Mouse (Mus musculus): ENCODE measurements at regions not wholly inside any gene's neighbourhood (a gene's known extent, or its start where the extent isn't known, plus 50 kb on each side); places are given as distances from the start of the nearest gene placed in this dataset.
"Not testable (repeated sequence)": the region's sequence is repeated elsewhere in the genome, so short reads cannot be mapped to it uniquely, and the experiment has no call there.

DNA sequence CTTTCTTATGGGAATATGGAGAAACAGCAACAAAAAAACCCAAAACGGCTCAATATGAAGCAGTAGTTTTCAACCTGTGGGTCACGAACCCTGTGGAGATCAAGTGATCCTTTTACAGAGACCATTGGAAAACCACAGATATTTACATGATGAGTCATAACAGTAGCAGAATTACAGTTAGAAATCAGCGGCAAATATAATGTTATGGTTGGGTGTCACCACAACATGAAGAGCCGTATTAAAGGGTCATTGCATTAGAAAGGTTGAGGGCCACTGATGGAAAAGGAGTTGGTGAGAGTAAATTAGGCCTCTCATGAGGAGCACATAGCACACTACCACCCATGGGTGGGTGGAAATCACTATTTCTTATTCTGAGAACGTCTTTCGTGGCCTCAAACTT, 225.6 kb downstream of the Dact1 start:
- DNase-seq, result no peak

DNA sequence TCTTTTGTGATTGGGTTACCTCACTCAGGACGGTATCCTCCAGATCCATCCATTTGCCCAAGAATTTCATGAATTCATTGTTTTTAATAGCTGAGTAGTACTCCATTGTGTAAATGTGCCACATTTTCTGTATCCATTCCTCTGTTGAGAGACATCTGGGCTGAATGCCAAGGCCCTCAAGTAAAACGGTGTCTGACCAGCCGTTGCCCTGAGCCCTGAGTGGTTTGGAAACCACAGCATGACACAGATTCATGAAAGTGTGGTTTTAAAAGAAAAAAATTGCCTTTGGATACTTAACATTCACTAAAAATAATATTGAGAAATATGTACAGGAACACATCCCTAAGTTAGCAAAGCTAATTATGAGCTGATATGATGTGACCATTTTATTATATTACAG, 226.1 kb downstream of the Dact1 start:
- not testable (repeated sequence) for DNase-seq

DNA sequence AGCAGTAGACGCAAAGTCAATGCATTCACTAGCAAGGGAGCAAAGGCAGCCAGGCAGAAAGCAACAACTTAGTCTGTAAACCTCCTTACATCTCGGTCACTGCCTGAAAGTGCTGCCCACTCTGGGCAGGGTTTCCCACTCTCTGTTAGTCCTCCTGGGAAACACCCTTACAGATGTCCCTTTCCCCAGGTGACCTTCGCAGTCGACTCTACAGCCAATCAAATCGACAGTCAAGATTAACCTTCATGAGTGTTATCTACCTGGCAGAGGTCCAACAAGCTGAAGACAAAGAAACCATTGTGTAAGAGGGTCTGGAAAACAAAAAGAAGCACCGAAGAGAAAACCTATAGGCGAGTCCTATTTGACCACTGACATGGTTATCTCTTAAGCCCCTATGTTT, 229.0 kb downstream of the Dact1 start:
- DNase-seq, result no peak

DNA sequence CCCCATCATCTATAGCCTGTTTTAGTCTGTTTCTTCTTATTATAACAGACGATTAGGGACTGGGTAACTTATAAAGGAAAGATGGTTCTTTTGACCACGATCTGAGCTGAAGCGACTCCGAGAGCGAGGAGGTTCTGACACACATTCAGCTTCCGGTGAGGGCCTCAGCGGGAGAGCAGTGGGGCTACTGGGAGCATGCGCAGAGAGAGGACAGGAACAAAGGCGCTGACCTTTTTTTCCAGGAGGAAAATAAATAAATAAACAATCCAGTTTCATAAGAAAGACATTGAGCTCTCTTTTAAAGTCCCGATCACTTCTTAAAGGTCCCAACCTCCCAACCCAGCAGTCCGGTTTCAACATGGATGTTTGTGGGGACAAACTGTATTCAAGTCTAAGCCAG, 230.6 kb downstream of the Dact1 start:
- DNase-seq, result no peak

DNA sequence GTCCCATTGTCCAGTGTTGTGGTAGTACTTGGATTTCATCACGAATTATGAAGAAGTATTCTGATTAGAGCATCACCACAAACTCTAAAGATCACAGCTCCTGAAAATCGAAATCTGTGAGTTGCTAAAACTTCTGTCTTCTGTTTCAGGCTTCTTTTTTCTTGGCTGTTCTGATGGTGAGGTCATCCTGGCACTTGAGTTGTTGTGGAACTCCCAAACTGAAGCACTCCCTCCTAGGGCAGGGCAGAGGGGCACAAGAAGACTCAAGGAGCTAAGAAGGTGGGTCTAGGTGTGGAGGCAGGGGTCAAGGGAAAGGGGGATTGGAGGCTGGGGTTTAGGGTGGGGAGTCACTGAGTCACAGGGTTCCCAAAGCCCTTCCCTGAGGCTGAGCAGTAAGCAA, 232.3 kb downstream of the Dact1 start:
- no peak for DNase-seq

DNA sequence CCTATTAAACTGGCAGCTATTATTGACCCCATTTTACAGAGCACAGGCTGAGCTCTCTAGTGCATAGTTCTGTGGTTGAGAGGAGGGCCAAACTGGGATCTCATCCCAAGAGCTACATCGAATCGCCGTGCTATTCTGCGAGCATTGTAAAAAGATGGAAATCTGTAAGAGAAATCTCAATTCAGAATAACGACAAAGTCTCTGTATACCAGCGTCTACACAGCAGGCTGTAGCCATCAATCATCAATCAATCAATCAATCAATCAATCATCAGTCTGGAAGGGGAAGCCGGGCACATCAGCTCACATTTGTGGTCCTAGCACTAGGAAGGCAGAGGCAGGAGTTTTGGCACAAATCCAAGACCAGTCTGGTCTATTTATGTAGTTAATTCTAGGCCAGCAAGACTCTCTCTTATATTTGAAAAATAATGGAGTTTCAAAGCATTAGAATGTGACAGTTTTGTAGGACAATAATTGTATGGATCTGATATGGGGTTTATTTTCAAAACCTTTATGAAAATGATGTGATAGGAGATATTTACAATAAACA, 234.0 kb downstream of the Dact1 start:
- no peak for DNase-seq

DNA sequence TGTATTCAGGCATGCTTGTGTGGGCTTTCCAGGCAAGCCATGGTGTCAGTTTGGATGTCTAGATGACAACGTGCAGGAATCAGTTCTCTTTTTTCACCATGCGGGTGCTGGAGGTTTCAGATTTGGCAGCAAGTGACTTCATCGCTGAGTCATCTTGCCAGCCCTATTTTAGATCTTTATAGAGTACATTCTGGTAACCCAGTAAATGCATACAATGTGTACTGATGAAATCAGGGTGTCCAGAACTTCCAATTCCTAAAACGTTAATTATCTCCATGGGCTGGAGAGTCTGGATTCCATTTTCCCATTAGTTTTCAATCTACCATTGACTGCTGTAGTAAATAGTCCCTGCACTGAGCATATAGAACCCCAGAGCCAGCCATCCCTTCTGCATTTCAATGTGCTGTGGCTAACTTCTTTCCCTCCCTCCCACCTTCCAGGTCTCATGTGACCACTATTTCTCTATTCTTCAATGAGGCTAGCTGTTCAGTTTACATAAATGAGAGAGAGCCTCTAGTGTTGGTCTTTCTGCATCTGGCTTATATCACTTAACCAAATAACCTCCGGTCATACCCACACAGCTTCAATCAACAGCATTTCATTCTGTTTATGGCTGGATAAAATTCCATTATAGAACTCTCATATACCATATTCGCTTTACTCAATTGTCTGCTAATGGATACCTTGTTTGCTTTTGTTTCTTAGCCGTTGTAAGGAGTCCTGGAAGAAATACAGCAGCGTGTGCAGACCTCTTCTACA, 234.9 kb downstream of the Dact1 start:
- DNase-seq, result no peak

DNA sequence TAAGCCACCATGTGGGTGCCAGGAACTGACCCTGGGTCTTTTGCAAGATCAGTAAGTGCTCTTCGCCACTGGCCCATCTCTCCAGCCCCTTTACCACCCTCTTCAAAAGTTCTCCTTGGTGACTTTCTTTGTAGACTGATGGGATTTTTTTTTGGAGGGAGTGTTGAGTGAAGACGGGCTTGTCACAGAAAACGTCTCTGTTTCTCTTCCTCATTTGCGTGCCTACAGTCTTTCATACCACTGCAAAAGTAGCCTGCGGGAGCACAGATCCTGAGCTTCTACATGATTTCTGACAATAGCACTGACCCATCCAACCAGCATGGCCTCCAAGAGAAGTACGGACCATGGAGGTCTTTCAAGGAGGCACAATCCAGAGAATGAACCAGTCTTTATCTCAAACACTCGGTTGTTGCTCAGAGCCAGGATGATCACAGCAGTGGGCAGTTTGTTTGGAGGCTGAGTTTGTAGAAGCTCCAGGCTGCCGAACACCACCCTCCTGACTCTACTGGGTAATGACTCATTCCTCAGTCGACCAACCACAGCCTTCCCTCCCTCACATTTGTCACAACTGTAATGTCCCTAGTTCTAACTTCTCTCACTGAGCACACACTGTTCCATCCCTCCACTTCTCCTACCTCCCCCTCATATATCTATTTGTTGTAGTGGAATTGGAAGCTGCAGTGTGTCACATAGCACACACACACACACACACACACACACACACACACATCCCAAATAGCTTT, 237.0 kb downstream of the Dact1 start:
- no peak for DNase-seq

DNA sequence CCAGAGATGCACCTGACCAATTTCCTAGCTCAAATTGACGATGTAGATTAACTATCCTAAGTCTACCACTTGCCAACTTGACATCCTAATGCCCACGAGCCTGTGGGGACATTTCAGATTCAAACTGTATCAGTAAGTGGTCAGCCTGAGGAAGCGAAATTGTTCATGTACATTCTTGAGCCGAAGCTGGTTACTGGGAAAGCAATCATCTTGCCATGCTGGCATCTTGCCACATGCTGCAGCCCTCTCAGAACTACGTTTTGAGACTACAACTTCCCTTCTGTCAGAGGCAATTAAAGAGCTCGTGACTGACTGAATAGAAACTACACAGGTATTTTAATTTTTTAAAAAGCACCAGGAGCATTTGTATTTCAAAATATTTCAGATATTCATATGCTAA, 239.7 kb downstream of the Dact1 start:
- no peak for DNase-seq

DNA sequence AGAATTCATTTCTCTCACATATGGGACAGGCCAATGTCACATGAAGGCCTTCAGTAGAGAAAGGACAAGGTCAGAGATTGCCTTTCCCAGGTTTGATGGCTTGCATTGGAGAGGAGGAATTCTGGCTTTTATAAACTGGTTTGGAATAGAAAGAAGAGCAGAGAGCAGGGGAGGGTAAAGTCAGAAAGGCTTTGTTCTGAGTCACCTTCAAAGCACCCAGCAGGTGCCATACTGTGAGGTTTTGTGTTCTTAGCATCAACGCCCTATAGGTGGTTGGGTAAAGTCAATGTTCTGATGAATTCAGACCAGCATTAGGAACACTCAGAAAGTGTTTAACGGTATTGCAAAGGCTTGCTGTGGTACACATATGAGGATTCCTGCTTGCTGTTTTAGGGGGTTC, 244.5 kb downstream of the Dact1 start:
- no peak for DNase-seq

DNA sequence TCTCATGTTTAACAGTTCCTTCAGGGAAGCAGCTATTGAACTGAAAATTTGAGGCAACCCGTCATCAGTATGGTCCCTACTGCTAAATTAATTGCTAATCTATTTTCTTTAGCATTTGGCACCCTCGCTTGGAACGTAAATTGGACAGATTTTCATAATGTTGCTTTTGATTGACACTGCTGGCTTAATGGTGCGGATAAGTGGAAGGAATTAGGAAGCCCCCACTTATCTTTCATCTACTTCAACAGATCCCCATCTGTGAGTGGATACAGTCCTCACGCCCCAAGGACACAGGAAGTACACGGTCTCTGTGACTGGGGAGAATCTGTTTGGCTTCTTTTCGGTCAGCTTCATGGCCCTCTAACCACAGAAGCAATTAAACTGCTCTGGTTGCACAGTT, 251.6 kb downstream of the Dact1 start:
- no peak for DNase-seq

DNA sequence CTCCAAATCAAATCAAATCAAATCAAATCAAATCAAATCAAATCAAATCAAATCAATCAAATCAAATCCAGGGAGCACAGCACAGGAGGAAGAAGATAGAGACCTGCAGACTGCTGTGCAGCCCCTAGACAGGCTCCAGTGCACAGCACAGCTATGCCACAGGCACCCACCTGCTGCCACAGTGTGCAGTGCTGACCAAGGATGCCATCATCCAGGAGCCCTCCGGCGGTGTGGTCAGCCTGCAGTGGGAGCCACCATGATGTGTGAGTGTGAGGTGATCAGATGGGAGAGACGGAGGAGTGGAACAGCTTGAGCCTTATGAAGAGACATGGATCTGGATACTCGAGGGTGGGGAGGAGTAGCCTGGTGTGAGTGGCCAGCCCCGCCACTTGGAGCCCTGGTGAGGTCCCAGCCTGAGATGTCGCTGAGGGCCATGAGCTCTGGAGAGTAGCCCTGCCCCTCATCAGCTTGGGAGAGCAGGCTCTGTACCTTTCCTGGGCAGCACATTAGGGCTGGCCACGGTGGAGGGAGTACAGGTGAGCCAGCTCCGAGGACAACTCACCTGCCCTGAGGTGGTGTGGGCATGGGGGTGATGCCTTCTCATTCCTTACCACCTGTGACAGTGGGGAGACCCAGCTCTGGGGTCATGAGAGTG, 252.4 kb downstream of the Dact1 start:
- DNase-seq, result no peak

DNA sequence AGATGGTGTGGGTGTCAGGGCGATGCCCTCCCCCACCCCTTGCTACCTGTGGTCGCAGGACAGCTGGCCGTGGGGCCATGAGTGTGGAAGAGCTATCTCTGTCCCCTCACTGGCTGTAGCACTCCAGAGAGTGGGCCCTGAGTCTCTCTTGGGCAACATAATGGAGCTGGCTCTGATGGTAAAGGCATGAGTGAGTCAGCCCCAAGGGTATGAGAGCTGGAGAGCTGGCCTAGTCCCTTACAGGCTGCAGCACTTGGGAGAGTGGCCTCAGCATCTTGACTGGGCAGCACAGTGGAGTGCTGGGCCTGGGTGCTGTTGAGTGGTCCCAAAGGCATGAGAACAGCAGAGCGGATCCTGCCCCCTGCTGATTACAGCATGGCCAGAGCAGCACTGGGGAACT, 253.5 kb downstream of the Dact1 start:
- DNase-seq, result no peak

DNA sequence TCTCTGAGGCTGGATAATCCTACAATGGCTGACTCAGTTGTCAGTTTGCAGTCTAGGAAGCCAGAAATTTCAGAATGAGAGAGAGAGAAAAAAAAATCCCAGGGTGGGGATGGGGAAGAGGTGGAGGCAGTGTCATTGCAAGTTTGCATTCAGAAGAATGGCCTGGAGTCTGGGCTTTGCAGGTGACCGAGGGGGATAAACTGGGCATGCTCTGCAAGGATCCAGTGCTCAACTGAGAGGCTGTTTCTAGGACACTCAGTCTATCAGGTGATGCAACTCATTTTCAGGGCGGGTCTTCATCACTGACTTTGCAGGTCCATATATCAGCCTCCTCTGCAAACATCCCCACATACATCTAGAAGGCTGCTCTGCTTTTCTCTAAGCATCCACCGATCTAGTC, 256.7 kb downstream of the Dact1 start:
- no peak for DNase-seq

DNA sequence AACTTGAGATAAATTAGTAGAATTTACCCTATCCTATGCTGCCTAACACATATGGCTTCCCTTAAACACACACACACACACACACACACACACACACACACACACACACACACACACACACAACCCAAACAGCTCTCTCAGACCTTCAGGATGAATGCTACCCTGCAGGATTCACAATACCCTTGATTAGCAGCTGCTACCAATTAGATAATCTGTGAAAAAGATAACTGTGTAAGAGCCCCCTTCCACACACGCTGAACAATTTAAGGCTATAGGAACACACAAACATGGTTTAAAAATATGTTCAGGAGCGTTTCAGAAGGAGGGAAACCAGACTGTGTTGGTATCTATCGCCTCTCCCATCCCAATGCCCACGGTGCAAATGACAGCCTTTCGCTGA, 258.6 kb downstream of the Dact1 start:
- DNase-seq, result no peak

DNA sequence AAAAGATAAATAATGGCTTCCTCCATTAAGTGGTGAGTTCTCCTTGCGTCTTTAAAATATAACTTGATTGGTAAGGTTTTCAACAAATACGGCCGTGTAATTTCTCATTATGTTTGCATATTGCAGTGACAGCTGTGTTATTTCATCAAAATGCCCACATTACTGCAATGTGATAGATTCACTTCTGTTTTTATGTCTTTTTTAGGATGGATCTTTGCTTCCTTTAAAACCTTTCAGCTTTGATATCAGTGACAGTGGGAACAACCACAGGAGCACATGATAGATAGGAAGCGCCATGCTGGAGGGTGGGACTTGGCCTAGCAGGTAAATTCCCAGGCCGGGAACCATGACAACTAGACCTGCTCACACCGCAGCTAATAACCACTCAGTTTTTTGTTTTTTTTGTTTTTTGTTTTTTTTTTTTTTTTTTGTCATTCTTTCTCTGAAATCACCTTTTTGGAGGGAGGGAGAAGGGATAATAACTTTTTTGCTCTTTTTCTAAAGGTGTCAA, 259.3 kb downstream of the Dact1 start:
- no peak for DNase-seq

DNA sequence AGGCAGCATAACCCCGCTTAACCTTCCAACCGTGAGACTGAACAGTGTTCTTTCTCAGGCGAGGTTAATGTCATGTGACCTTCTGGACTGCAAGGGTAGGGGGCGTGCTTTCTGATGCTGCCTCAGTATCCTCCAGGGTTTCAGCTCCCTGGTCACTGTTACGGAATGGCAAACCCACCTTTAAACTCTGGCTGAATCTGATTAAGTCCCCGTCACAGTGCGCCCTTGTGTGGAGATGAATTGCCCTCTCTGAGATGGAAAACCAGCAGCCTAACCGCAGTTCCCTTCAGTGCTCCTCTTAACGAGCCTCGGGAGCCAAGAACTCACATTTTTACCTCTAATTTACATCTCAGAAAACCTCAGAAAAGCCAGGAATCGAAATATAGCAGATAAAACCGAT, 260.0 kb downstream of the Dact1 start:
- DNase-seq, result no peak

DNA sequence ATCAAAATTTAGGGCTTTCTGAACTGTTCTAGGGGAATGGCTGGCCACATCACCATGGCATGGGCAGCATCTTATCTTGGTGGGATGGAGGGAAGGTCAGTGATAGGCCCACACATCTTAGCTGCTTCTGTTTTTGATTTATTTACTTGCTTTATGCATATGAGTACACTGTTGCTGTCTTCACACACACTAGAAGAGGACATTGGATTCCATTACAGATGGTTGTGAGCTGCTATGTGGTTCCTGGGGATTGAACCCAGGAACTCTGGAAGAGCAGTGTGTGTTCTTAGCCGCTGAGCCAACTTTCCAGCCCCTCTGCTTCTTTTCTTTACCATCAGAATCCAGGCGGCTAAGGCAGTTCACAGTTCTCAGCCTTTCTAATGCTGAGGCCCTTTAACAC, 260.4 kb downstream of the Dact1 start:
- no peak for DNase-seq

DNA sequence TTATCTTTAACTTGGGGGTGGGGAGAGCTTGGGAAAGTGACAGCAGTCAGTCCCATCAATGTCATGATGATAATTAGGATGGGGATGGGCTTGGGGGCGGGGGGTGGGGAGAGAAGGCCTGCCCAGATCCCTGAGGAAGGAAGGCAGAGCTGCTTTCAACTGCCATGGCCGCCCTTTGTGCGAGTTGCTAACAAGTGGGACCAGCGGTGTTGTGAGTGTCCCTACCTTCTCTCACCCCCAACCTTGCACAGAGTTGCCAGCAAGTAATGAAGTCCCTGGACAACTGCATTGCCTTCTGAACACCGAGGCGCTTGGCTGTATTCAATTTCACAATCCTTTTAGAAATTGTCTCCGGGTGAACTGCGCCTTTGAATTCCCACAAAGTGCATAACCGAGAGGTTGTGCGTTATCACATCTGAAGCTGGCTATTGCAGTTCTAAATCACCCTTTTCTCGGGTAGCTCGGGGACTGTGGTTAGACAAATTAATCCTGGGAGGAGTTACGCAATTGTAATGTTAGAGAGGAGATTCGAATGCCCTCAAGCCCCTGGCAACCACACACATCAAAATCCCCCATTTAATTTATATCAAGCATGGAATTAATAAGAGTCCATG, 257.9 kb upstream of the Daam1 start:
- DNase-seq, result no peak

DNA sequence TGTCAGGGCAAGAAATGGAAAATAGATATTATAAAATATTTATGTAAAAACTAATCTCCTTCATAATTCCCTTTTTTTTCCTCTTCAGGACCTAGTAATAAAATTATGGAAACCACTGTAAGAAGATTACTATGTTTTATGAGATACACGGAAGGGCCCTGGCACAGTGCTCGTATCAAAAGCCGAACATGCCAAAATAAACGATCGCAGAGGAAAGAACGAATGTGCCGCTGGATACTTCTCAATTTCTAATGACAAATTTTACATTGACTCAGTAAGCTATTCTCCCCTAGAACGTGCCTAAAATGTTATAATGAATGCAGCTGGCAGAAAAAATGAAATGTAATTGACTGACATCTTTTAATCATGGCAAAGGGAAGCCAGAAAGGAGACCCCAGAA, 257.4 kb upstream of the Daam1 start:
- no peak for DNase-seq

DNA sequence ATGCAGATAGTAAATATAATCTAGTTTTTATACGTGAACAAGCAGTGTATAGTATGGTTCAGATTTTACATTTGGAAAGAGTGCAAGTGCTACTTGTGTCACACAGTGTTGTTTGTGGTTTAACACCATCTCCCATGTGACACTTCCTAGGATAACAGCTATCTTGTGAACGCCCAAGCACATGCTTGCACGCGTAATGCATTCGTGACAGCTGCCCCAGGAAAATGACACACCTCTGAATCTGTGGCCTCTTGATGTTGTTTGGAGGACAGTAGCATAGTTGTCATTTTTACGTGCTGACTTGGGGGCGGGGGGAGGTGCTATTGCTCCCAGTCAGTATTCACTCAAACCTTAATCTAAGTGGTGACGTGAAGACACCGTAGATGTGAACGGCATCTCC, 256.2 kb upstream of the Daam1 start:
- no peak for DNase-seq

DNA sequence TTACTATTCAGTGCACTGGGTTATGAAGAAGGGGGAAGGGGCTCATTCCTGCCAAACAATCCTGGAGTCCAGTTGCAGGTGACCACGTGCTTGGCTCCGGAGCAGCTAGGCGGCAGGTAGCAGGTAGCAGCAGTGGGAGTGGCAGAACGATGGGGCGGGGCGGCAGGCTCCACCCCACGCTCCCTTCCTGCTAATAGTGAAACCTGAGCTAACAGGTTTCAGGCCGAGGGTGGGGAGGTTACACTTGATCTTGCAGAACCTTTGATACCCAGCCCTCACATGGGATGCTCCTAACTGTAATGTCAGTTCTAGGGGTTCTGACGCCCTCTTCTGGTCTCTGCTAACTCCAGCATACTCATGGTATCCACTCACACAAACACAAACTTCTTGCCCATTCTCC, 253.5 kb upstream of the Daam1 start:
- peak; percentile 14 for DNase-seq

DNA sequence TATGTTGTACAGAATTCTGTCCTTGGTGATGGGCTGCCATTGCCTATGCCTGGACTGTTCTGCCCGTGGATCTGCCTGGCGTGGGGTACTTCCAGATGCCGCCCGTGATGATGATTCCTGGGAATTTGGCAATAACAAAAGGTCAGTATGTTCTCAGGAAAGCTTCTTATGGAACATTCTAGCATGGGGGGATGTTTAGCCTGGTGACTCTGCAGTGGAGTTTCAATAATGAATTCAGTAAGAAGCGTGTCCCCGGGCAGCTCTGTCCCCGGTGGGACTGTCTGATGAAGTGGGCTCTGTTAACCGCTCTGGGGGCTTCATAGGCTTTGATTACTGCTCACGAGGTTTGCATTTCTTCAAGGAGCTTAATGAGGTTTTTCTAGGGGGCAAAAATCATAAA, 252.9 kb upstream of the Daam1 start:
- no peak for DNase-seq

Data from cerebellum, adult 11-12 months (tissue).